Mouse (Mus musculus) testis, adult 2 months (tissue): ENCODE data around the gene Mad1l1.

Experiments
- CTCF ChIP-seq: fragments of 200-500 bp; IDR thresholded peaks from 2 replicates; pipeline ENCODE4 v1.5.1; 2012; ENCODE audit warnings: low read depth, mild to moderate bottlenecking, inconsistent platforms, low read length, moderate library complexity; ENCODE audit not compliant: control insufficient read depth, insufficient read depth, insufficient replicate concordance
- POLR2A ChIP-seq: fragments of 200-500 bp; IDR thresholded peaks from 2 replicates; pipeline ENCODE4 v1.6.1; 2012; ENCODE audit warnings: low read depth, mild to moderate bottlenecking, inconsistent platforms, low read length, moderate library complexity; ENCODE audit not compliant: control insufficient read depth

- TF ChIP-seq POLR2A (no peak), CTCF (no peak)
Measured at GRCm38 (mm10) chr5:140159007-140159406, 162.3 kb downstream of the Mad1l1 start.
